Mouse (Mus musculus) liver, postnatal 0 days (tissue): ENCODE results near the gene Fam171a2. TPM values are rescaled to one million over a fixed set of nuclear protein-coding genes. Genes with fewer than 3 reads are reported as not detected.
"Not testable (repeated sequence)": the region's sequence is repeated elsewhere in the genome, so short reads cannot be mapped to it uniquely, and the experiment has no call there.

ENCODE experiments used
- ATAC-seq: fragments of 200-750 bp; cut with Nextera tagmentation; 2 replicates; pipeline ENCODE4 v1.8.0; 2017; ENCODE audit warnings: mild to moderate bottlenecking, moderate library complexity
- DNase-seq: peaks from one replicate; pipeline ENCODE4 v3.0.0-alpha.2; 2016
- H3K27ac ChIP-seq: fragments of 300-500 bp; sonication (generic); 2 replicates; pipeline ENCODE4 v1.5.1; 2014; ENCODE audit warnings: antibody characterized with exemption, moderate library complexity, mild to moderate bottlenecking, low read depth
- H3K27me3 ChIP-seq: fragments of 300-500 bp; sonication (generic); 2 replicates; pipeline ENCODE4 v1.6.1; 2014; ENCODE audit warnings: low read length, control low read depth, mixed read lengths; ENCODE audit not compliant: insufficient read depth
- H3K36me3 ChIP-seq: fragments of 300-500 bp; sonication (generic); replicated peaks from 2 replicates; pipeline ENCODE4 v1.6.1; 2014; ENCODE audit warnings: mild to moderate bottlenecking, control low read depth, low read length, moderate library complexity, mixed read lengths; ENCODE audit not compliant: insufficient read depth
- H3K4me1 ChIP-seq: fragments of 300-500 bp; sonication (generic); 2 replicates; pipeline ENCODE4 v1.6.1; 2014; ENCODE audit warnings: antibody characterized with exemption, mild to moderate bottlenecking, control low read depth; ENCODE audit not compliant: insufficient read depth
- H3K4me2 ChIP-seq: fragments of 300-500 bp; sonication (generic); 2 replicates; pipeline ENCODE4 v1.6.1; 2014; ENCODE audit warnings: low read depth, mild to moderate bottlenecking, low read length, moderate library complexity, mixed read lengths
- H3K4me3 ChIP-seq: fragments of 300-500 bp; sonication (generic); 2 replicates; pipeline ENCODE4 v1.5.1; 2014; ENCODE audit warnings: low read depth, low read length
- H3K9ac ChIP-seq: fragments of 300-500 bp; sonication (generic); replicated peaks from 2 replicates; pipeline ENCODE4 v1.6.1; 2014; ENCODE audit warnings: mild to moderate bottlenecking, moderate library complexity
- H3K9me3 ChIP-seq: fragments of 300-500 bp; sonication (generic); 2 replicates; pipeline ENCODE4 v1.6.1; 2016; ENCODE audit warnings: mild to moderate bottlenecking, control low read depth, low read length, mixed read lengths
- CTCF ChIP-seq: sonication (generic); IDR thresholded peaks from 2 replicates; pipeline ENCODE4 v1.5.1; 2016; ENCODE audit warnings: antibody characterized with exemption, low read depth
- EP300 ChIP-seq: IDR thresholded peaks from 2 replicates; pipeline ENCODE4 v1.6.1; 2016; ENCODE audit warnings: antibody characterized with exemption, low read depth, mild to moderate bottlenecking
- WGBS: fragments of 180-500 bp; shearing (Covaris S2); extraction: QIAGEN DNeasy Blood & Tissue Kit; methylation state at CpG from one replicate; pipeline ENCODE4 v1.1.7; 2014; ENCODE audit not compliant: insufficient replicate concordance; 5-methylcytosine and 5-hydroxymethylcytosine counted together
- polyA plus RNA-seq: library from polyadenylated mRNA; unstranded; fragments of >200 nt; fragmentation: Nextera tagmentation; extraction: Ambion mirVana; gene quantifications from 2 replicates; pipeline ENCODE4 v1.2.1, GENCODE M21; 2015

Gene Fam171a2
- polyA plus RNA-seq, 1 experiment from 2014 or later = 0.23 TPM

GRCm38 (mm10) chr11:102417160-102417559 lies 30.3 kb downstream of the Fam171a2 start:
- Histone ChIP-seq H3K9me3 (no peaks in the 10 kb centered on the region), H3K36me3 (no peaks in the 10 kb centered on the region), H3K9ac (no peak overlapping the region), H3K27me3 (no peaks in the 10 kb centered on the region), H3K4me1 (peaks cover 8% of the 10 kb centered on the region), H3K27ac (no peak overlapping the region), H3K4me2 (no peak overlapping the region), H3K4me3 (no peak overlapping the region)
- WGBS = 58% methylated on average over 1 of the region's 1 CpGs
- ATAC-seq (no peak), DNase-seq (no peak)
- no peak for TF ChIP-seq EP300
- TF ChIP-seq CTCF = no peak

- H3K27me3 ChIP-seq = no peaks in the 10 kb centered on the region
- peaks cover 10% of the 10 kb centered on the region; the same call in 1 of the 2 replicates for H3K4me1 ChIP-seq
- no peak overlapping the region for H3K4me3 ChIP-seq
- H3K27ac ChIP-seq = no peak overlapping the region
- 72% methylated on average over 10 of the region's 10 CpGs for WGBS
- DNase-seq = no peak
- ATAC-seq = no peak
- no peak overlapping the region for H3K4me2 ChIP-seq
- H3K36me3 ChIP-seq = no peaks in the 10 kb centered on the region
- TF ChIP-seq CTCF (no peak), EP300 (no peak)
- no peaks in the 10 kb centered on the region for H3K9me3 ChIP-seq
- no peak overlapping the region for H3K9ac ChIP-seq
These were observed 32.3 kb downstream of the Fam171a2 start for GRCm38 (mm10) chr11:102415034-102415802.

GRCm38 (mm10) chr11:102413059-102413458 lies 34.4 kb downstream of the Fam171a2 start:
- H3K27me3 ChIP-seq = no peaks in the 10 kb centered on the region
- H3K9me3 ChIP-seq = no peaks in the 10 kb centered on the region
- ATAC-seq (no peak), DNase-seq (no peak)
- no peak overlapping the region for H3K4me3 ChIP-seq
- H3K9ac ChIP-seq = no peak overlapping the region
- TF ChIP-seq EP300 (no peak), CTCF (no peak)
- H3K4me1 ChIP-seq = peaks cover 21% of the 10 kb centered on the region
- 71% methylated on average over 8 of the region's 8 CpGs for WGBS
- no peak overlapping the region for H3K27ac ChIP-seq
- no peaks in the 10 kb centered on the region for H3K36me3 ChIP-seq
- H3K4me2 ChIP-seq = no peak overlapping the region

GRCm38 (mm10) chr11:102411704-102412103 lies 35.8 kb downstream of the Fam171a2 start:
- H3K4me2 ChIP-seq = peak overlapping the region; percentile 24; the same call in 1 of the 2 replicates
- no peaks in the 10 kb centered on the region for H3K36me3 ChIP-seq
- ATAC-seq (no peak), DNase-seq (peak; percentile 94)
- TF ChIP-seq EP300 (no peak), CTCF (peak; percentile 98)
- H3K9ac ChIP-seq = no peak overlapping the region
- no peaks in the 10 kb centered on the region for H3K27me3 ChIP-seq
- no peaks in the 10 kb centered on the region for H3K9me3 ChIP-seq
- no peak overlapping the region for H3K4me3 ChIP-seq
- peaks cover 22% of the 10 kb centered on the region for H3K4me1 ChIP-seq
- H3K27ac ChIP-seq = peak overlapping the region; percentile 46
- WGBS = 8% methylated on average over 11 of the region's 11 CpGs

GRCm38 (mm10) chr11:102411061-102411460 lies 36.4 kb downstream of the Fam171a2 start:
- no peak for ATAC-seq
- no peak overlapping the region for H3K4me3 ChIP-seq
- no peak for TF ChIP-seq EP300
- TF ChIP-seq CTCF = no peak
- H3K9ac ChIP-seq = no peak overlapping the region
- peaks cover 26% of the 10 kb centered on the region for H3K4me1 ChIP-seq
- DNase-seq = no peak
- H3K9me3 ChIP-seq = no peaks in the 10 kb centered on the region
- H3K36me3 ChIP-seq = no peaks in the 10 kb centered on the region
- WGBS = 72% methylated on average over 3 of the region's 3 CpGs
- H3K27me3 ChIP-seq = no peaks in the 10 kb centered on the region
- 0 out of 2 replicates have a peak overlapping the region, but pooled peaks have one; percentile 24 for H3K4me2 ChIP-seq
- peak overlapping the region; percentile 46 for H3K27ac ChIP-seq

- H3K4me3 ChIP-seq, H3K4me2 ChIP-seq, DNase-seq, H3K9ac ChIP-seq, H3K36me3 ChIP-seq, H3K27me3 ChIP-seq, H3K9me3 ChIP-seq, ATAC-seq: not testable (repeated sequence)
- 86% methylated on average over 3 of the region's 3 CpGs for WGBS
- Histone ChIP-seq H3K27ac (peak overlapping the region; percentile 99), H3K4me1 (peaks cover 29% of the 10 kb centered on the region)
These were observed 37.1 kb downstream of the Fam171a2 start for GRCm38 (mm10) chr11:102410345-102410744.
